Mouse (Mus musculus) limb, embryonic 11.5 days (tissue): ENCODE results near the gene Tcp10a. TPM values are rescaled to one million over a fixed set of nuclear protein-coding genes. Genes with fewer than 3 reads are reported as not detected.
"Not testable (repeated sequence)": the region's sequence is repeated elsewhere in the genome, so short reads cannot be mapped to it uniquely, and the experiment has no call there.

ENCODE experiments used
- ATAC-seq: fragments of 200-750 bp; cut with Nextera tagmentation; 2 replicates; pipeline ENCODE4 v1.8.0; 2017; ENCODE audit warnings: low read depth; ENCODE audit not compliant: insufficient number of reproducible peaks, low FRiP score, low TSS enrichment
- DNase-seq: peaks from one replicate; pipeline ENCODE4 v3.0.0-alpha.2; 2015; ENCODE audit warnings: low spot score
- H3K27ac ChIP-seq: fragments of 300-500 bp; sonication (generic); replicated peaks from 2 replicates; pipeline ENCODE4 v1.5.1; 2014; ENCODE audit warnings: low read depth, mild to moderate bottlenecking, low read length
- H3K27me3 ChIP-seq: fragments of 300-500 bp; sonication (generic); 2 replicates; pipeline ENCODE4 v1.6.1; 2014; ENCODE audit warnings: mild to moderate bottlenecking, low read length, mixed read lengths; ENCODE audit not compliant: control insufficient read depth, insufficient read depth
- H3K36me3 ChIP-seq: fragments of 300-500 bp; sonication (generic); 2 replicates; pipeline ENCODE4 v1.6.1; 2014; ENCODE audit warnings: mild to moderate bottlenecking, low read length, moderate library complexity, mixed read lengths; ENCODE audit not compliant: control insufficient read depth, insufficient read depth
- H3K4me1 ChIP-seq: fragments of 300-500 bp; sonication (generic); 2 replicates; pipeline ENCODE4 v1.6.1; 2014; ENCODE audit warnings: low read length, mixed read lengths; ENCODE audit not compliant: control insufficient read depth, insufficient read depth
- H3K4me2 ChIP-seq: fragments of 300-500 bp; sonication (generic); 2 replicates; pipeline ENCODE4 v1.6.1; 2014; ENCODE audit warnings: low read depth, mild to moderate bottlenecking, moderate library complexity; ENCODE audit not compliant: severe bottlenecking
- H3K4me3 ChIP-seq: fragments of 300-500 bp; sonication (generic); 2 replicates; pipeline ENCODE4 v1.5.1; 2014; ENCODE audit warnings: low read depth, low read length
- H3K9ac ChIP-seq: fragments of 300-500 bp; sonication (generic); 2 replicates; pipeline ENCODE4 v1.6.1; 2014; ENCODE audit warnings: mild to moderate bottlenecking, low read length
- H3K9me3 ChIP-seq: fragments of 300-500 bp; sonication (generic); 2 replicates; pipeline ENCODE4 v1.6.1; 2016; ENCODE audit warnings: low read length; ENCODE audit not compliant: control insufficient read depth
- WGBS: fragments of 180-500 bp; shearing (Covaris S2); extraction: QIAGEN DNeasy Blood & Tissue Kit; methylation state at CpG from one replicate; pipeline ENCODE4 v1.1.7; 2014; 5-methylcytosine and 5-hydroxymethylcytosine counted together
- polyA plus RNA-seq: library from polyadenylated mRNA; unstranded; fragments of >200 nt; fragmentation: Nextera tagmentation; extraction: Ambion mirVana; gene quantifications from 2 replicates; pipeline ENCODE4 v1.2.1, GENCODE M21; 2014

The Tcp10a gene
- polyA plus RNA-seq, result not detected in 2 replicates

- H3K27ac ChIP-seq, result not testable (repeated sequence)
- WGBS, result 93% methylated on average over 3 of the region's 5 CpGs
Measured at GRCm38 (mm10) chr17:7324346-7324745, at the start of gene Tcp10a. Gene Tcp10a (plus strand): TSS chr17:7324646.

DNA sequence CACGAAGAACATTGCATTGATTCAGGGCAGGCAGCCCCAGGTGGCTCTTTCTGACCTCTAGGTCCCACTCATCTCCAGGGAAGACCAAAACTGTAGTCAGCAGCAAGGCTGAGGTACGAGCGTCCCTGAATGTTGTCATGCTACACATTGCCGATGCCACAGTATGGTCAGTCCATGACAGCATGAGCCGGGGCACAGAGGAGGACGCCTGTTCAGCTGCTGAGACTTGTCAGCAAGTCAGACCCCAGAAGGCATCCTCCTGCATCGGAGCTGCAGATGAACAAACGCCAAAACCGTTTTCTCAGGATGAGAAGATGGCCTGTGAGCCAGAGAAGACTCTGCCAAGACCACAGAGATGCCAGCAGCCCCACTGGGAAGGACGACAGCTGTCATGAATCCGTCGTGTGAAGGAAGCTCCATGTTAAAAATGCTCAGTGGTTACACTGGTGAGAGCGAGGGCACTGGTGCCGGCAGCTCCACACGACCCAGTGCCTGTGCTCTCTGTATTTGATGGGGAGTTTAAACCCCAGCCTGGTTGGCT, 45.7 kb upstream of the Tcp10a start:
- H3K9me3 ChIP-seq, result no peaks in the 10 kb centered on the region
- ATAC-seq, result no peak
- no peak overlapping the region for H3K4me3 ChIP-seq
- H3K9ac ChIP-seq, result no peak overlapping the region
- H3K27ac ChIP-seq, result no peak overlapping the region
- no peak for DNase-seq
- 94% methylated on average over 15 of the region's 15 CpGs for WGBS
- no peak overlapping the region for H3K4me2 ChIP-seq
- H3K36me3 ChIP-seq, result peaks cover 2% of the 10 kb centered on the region; the same call in 1 of the 2 replicates
- H3K4me1 ChIP-seq, result no peaks in the 10 kb centered on the region
- H3K27me3 ChIP-seq, result no peaks in the 10 kb centered on the region

More at GRCm38 (mm10) chr17:7324346-7324745, at the start of gene Tcp10a:
- not testable (repeated sequence) for DNase-seq, H3K9ac ChIP-seq, H3K27me3 ChIP-seq, H3K9me3 ChIP-seq, H3K36me3 ChIP-seq, H3K4me1 ChIP-seq, ATAC-seq, H3K4me3 ChIP-seq, H3K4me2 ChIP-seq

- 94% methylated on average over 9 of the region's 9 CpGs for WGBS
- Histone ChIP-seq H3K9me3 (no peaks in the 10 kb centered on the region), H3K27me3 (no peaks in the 10 kb centered on the region), H3K27ac (no peak overlapping the region), H3K4me3 (no peak overlapping the region), H3K4me1 (no peaks in the 10 kb centered on the region), H3K36me3 (peaks cover 2% of the 10 kb centered on the region; the same call in 1 of the 2 replicates), H3K4me2 (no peak overlapping the region), H3K9ac (no peak overlapping the region)
- DNase-seq, result no peak
- no peak for ATAC-seq
Measured at GRCm38 (mm10) chr17:7279251-7279650, 45.2 kb upstream of the Tcp10a start.

DNA sequence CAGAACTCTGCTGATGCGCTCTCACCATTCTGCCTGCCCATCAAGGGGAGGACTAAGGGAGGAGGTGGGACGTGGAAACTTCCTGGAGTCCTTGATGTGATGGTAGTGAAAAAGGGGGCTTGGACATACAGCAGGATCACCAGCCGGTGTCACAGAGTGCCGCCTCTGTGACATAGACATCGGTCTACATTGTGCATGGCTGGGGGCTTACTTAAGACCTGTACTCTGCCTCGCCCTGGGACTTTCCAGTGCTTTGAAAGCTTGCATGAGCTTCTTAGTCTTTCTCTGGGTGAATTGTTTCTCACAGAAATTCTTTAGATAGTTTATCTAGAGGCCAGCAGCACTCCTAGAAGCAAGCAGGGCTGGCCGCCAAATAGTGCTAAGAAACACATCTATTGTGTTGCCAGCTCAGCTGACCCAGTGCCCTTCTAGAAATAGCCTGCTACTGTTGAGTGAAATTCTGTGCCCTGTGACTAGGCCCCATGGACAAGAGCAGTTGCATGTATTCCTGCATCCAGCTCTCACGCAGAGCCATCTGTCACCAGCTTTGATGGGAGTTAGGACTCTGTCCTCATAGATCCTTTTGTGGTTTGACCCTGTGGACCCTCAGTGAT, 40.0 kb upstream of the Tcp10a start:
- H3K4me3 ChIP-seq, result no peak overlapping the region
- 0 out of 2 replicates have a peak, but pooled peaks cover 2% of the 10 kb centered on the region for H3K36me3 ChIP-seq
- no peak overlapping the region for H3K27ac ChIP-seq
- H3K4me2 ChIP-seq, result no peak overlapping the region
- ATAC-seq (no peak), DNase-seq (no peak)
- WGBS, result 90% methylated on average over 8 of the region's 8 CpGs
- H3K9ac ChIP-seq, result no peak overlapping the region
- H3K27me3 ChIP-seq, result no peaks in the 10 kb centered on the region
- no peaks in the 10 kb centered on the region for H3K9me3 ChIP-seq
- no peaks in the 10 kb centered on the region for H3K4me1 ChIP-seq

DNA sequence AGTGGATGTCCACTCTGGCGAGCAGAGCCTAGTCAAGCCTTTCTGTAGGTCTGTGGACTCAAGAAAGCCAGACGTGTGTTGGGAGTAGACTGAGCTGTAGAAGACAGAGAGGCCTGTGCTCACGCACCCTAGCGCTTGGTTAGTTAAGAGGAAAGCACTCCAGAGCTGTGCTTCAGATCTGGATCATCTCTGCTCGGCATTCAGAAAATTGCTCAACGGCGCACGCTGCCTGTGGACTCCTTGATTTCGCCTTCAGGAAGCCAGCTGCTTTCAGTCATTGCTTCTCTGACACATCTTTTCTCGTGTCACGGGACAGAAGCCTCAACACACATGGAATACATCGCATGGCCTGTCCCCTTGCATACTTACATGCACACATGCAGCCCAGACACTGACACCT, 39.2 kb upstream of the Tcp10a start:
- Histone ChIP-seq H3K36me3 (0 out of 2 replicates have a peak, but pooled peaks cover 2% of the 10 kb centered on the region), H3K4me2 (no peak overlapping the region), H3K9ac (no peak overlapping the region), H3K27me3 (no peaks in the 10 kb centered on the region), H3K27ac (no peak overlapping the region), H3K4me1 (no peaks in the 10 kb centered on the region), H3K9me3 (no peaks in the 10 kb centered on the region), H3K4me3 (no peak overlapping the region)
- 93% methylated on average over 12 of the region's 12 CpGs for WGBS
- ATAC-seq, result no peak
- DNase-seq, result no peak

- no peak overlapping the region for H3K27ac ChIP-seq
- H3K9ac ChIP-seq, result no peak overlapping the region
- H3K27me3 ChIP-seq, result no peaks in the 10 kb centered on the region
- H3K4me3 ChIP-seq, result no peak overlapping the region
- no peaks in the 10 kb centered on the region for H3K9me3 ChIP-seq
- ATAC-seq, result no peak
- DNase-seq, result no peak
- 0 out of 2 replicates have a peak, but pooled peaks cover 2% of the 10 kb centered on the region for H3K36me3 ChIP-seq
- WGBS, result 90% methylated on average over 12 of the region's 12 CpGs
- H3K4me1 ChIP-seq, result no peaks in the 10 kb centered on the region
- H3K4me2 ChIP-seq, result no peak overlapping the region
Measured at GRCm38 (mm10) chr17:7286422-7287050, 37.9 kb upstream of the Tcp10a start.

DNA sequence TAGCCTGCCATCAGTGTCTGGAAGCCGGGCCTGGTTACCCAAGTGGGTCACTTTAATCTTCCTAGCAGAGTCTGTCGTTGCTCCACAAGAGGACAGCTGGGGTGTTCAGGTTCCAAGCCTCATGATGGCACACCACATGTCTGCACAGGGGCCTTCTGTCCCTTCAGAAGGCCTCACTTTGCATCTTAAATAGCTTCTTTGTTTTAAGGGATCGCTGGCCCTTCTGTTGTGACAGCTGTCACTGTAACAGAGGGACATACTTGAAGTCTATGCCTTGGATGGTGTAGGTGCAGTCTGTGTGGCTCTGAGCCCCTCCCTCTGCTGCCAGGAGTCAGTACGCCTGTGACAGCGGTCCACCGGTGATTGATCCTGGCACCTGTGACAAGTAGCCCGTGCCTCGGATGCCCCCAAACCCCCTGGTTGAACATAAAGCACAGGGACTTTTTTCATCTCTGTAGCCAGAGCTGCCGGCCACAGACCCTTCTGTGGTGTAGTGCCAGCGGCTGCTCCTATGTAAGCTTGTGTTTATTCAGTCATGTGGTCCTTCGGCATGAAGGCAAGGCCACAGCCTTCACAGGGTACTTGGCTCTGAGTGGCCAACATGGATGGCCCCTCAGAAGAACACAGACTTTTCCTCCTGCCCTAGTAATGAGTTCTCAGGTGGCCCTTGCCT, 32.3 kb upstream of the Tcp10a start:
- ATAC-seq (no peak), DNase-seq (no peak)
- H3K4me2 ChIP-seq, result no peak overlapping the region
- 86% methylated on average over 11 of the region's 11 CpGs for WGBS
- H3K36me3 ChIP-seq, result no peaks in the 10 kb centered on the region
- no peaks in the 10 kb centered on the region for H3K27me3 ChIP-seq
- H3K4me1 ChIP-seq, result no peaks in the 10 kb centered on the region
- no peaks in the 10 kb centered on the region for H3K9me3 ChIP-seq
- H3K4me3 ChIP-seq, result no peak overlapping the region
- H3K27ac ChIP-seq, result no peak overlapping the region
- H3K9ac ChIP-seq, result no peak overlapping the region
